Mouse (Mus musculus) frontal cortex, adult (tissue): ENCODE results near the gene Paqr4.
"Not testable (repeated sequence)": the region's sequence is repeated elsewhere in the genome, so short reads cannot be mapped to it uniquely, and the experiment has no call there.

Source experiments
- ATAC-seq: cut with Nextera tagmentation; 2 replicates; pipeline ENCODE4 v1.9.2; 2017; ENCODE audit warnings: mild to moderate bottlenecking, moderate library complexity, mixed read lengths; ENCODE audit not compliant: low TSS enrichment

Gene Paqr4

GRCm38 (mm10) chr17:23740598-23741021, at the start of gene Paqr4:
Paqr4 (minus strand) TSS chr17:23740867.
- ATAC-seq = peak; percentile 4; the same call in 1 of the 2 replicates

DNA sequence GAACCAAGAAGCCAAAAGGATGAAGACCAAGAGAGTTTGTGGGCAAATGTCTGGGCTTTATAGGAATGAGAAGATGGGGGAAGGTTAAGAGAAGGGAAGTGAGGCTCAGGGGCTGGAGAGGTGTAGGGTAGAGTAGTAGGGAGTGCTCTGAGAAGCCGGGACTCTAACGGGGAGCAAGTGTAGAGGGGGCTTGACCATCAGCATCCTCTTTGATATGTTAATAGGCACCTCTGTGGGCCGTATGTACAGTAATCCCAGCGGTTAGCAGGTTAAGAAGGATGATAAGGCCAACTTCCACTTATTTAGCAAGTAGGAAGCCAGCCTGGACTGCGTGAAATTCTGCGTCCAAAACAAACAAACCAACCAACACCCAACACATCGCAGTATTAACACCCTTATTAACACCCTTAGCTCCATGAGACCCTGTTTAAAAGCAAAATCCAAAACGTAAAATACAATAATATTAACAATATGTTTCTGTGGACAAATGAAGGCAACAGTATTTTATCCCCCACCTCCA, 49.1 kb upstream of the Paqr4 start:
- no peak for ATAC-seq

DNA sequence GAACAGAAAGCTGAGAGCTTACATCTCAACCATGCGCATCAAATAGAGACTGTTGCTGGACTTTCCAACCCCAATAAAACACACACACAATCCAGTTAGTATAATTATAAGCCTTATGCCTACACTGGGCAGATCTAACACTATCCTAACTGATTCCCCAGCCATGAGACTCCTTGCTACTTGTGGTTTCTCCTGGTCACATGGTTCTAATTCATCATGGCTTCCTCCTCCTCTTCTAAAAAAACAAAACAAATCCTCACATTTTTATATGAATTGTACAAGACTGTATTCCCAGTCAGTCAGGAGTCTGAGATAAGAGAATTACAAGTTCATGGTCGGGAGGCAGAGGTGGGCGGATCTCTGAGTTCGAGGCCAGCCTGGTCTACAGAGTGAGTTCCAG, 48.3 kb upstream of the Paqr4 start:
- no peak for ATAC-seq

DNA sequence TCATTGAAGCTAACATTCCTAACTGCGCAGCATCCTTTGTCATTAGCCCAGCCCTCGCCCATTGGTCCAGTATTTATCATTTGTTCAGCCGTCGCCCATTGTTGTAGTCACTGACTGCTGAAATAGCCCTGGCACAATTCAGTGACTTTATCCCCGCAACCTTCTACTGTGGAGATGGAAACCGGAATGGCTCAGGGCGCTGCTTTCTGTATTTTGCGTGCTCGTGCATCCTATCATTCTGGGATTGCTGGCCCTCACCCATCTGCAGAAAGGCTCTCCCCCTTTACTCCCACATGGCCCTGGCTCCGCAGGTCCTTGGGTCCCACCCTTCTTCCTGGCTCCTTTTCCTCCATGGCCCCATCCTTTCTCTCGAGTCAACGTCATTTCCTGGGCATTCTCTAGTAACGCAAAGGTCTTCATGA, 45.9 kb upstream of the Paqr4 start:
- 0 out of 2 replicates have a peak, but pooled peaks have one; percentile 34 for ATAC-seq

GRCm38 (mm10) chr17:23785561-23786471, 45.1 kb upstream of the Paqr4 start, which contains the start of gene Flywch2:
Flywch2 (minus strand) TSS chr17:23786081.
- peak; percentile 75 for ATAC-seq

DNA sequence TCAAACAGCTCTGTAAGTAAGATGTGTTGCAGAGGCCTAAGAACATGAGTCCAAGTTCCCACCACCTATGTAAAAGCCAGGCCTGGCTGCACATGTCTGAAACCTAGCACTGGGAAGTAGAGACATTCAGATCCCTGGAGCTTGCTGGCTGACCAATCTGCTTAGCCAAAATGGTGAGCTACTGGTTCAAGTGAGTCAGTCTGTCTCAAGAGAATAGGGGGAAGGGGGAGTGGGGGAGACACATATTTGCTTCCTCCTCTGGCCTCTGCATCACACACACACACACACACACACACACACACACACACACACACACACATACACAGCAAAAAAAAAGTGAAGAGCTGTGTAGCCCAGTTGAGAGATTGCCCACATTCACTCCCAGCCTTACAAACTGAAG, 42.7 kb upstream of the Paqr4 start:
- no peak for ATAC-seq

GRCm38 (mm10) chr17:23778447-23778846, 37.8 kb upstream of the Paqr4 start:
- ATAC-seq = no peak

- no peak for ATAC-seq
Observed at GRCm38 (mm10) chr17:23777141-23777540, 36.5 kb upstream of the Paqr4 start.

- no peak for ATAC-seq
Observed at GRCm38 (mm10) chr17:23776216-23776615, 35.5 kb upstream of the Paqr4 start.

GRCm38 (mm10) chr17:23774090-23774489, 33.4 kb upstream of the Paqr4 start:
- ATAC-seq = peak; percentile 63

GRCm38 (mm10) chr17:23773676-23774075, 33.0 kb upstream of the Paqr4 start:
- ATAC-seq = no peak

DNA sequence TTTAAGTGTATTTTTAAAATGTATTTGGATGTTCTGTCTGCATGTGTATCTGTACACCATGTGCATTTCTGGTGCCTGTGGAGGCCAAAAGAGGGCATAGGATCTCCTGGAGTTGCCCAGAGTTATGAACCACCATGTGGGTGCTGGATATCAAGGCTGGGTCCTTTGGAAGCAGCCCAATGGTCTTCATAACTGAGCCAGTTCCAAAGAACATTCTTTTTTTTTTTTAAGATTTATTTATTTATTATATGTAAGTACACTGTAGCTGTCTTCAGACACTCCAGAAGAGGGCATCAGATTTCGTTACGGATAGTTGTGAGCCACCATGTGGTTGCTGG, 31.5 kb upstream of the Paqr4 start:
- ATAC-seq = not testable (repeated sequence)

DNA sequence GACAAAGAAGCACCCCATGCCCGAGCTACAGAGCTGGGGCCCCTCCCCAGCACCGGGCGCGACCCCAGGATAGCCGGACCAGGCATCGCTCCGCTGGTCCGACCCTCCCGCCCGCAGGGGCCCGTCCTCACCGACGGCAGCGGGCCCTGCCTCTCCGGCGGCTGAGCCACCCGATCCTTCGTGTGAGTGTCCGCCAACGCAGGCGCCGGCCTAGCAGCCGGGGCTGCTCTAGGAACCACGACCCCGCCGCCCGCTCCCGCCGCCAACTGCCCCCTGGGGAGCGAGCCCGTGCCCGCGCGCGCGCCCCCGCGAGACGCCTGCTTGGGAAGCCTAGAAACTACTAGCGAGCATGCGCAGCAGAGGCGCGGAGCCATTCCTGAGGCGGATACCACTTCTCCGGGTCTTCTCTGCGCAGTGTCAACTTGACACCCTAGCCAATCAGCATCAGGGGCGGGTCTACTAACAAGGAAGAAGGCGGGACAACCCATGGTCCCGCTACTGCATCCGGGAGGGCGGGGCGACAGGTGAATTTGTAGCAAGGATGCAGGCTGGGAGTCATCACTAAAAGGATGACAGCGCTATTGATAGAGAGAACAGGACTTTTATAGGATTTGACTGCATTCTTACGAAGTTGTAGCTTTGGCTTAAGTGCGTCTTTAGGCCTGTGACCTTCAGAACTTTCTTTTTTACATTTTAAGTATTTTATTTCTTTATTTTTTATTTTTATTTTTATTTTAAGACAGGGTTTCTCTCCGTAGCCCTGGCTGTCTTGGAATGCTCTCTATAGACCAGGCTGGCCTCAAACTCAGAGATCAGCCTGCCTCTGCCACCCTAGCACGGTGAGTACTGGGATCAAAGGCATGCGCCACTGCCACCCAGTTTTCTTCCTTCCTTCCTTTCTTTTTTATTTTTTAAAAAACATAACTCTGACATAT, 30.9 kb upstream of the Paqr4 start, which contains the start of gene Flywch1:
Gene Flywch1 (minus strand): TSS at position 319 of the 935 bp plus-strand sequence.
- peak; percentile 97 for ATAC-seq

- ATAC-seq = peak; percentile 3; the same call in 1 of the 2 replicates
Observed at GRCm38 (mm10) chr17:23770896-23771283, 30.2 kb upstream of the Paqr4 start.

GRCm38 (mm10) chr17:23770493-23770892, 29.8 kb upstream of the Paqr4 start:
- no peak for ATAC-seq

DNA sequence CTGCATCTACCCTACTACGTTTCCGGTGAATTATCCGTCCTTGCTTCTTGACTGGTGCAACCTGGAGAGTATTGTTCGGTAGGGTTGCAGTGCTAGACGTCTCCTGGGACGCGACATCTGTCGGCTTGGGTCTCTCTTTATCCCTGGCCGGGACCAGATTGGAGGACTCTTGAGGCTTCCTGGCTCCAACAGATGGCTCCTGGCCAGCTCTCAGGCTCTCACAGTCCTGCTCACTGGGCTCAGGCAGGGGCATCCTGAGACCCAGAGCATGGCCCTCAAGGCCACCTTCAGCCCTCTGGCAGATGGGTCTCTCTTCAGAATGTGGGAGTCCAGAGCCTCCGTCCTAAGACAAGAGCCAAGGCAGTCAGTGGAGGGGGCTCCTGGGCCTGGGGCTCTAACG, 22.3 kb upstream of the Paqr4 start:
- ATAC-seq = no peak

- ATAC-seq = no peak
Observed at GRCm38 (mm10) chr17:23761155-23761554, 20.5 kb upstream of the Paqr4 start.

DNA sequence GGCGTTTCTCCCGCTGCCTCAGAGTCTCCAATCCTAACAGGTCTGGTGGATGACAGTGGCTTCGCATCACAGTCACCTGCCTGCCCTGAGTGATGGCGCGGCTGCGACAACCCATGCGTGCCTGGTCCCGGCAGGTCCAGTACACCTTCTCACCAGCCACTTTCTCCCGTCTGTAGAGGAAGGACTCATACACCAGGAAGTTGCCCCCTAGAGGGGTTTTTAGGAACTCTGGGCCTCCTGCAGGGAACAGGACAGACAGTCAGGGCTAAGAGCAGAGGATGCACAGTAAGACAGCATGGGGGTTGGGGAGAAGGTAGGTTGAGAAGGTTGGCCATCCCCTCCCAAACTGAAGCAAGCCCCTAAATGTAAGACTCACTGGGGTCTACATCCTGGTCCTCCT, 19.6 kb upstream of the Paqr4 start:
- no peak for ATAC-seq

DNA sequence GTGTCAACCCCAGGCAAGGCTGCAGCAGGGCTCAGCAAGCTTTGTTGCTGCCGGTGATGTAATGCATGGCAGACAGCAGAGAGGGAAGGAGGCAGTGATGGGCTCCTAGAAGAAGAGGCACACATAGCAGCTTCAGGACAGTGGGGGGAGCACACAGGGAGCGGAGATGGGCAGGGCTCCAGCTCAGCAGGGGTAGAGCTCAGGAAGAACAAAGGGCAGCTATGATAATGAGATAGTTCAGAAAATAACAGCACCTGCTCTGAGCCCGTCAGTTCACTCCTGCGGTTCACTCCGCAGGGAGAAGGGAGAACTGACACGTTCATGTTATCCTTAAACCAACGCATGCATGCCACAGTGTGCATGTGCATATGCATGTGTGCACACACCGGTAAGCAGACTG, 18.1 kb upstream of the Paqr4 start:
- ATAC-seq = no peak

GRCm38 (mm10) chr17:23757581-23757980, 16.9 kb upstream of the Paqr4 start:
- ATAC-seq = no peak

DNA sequence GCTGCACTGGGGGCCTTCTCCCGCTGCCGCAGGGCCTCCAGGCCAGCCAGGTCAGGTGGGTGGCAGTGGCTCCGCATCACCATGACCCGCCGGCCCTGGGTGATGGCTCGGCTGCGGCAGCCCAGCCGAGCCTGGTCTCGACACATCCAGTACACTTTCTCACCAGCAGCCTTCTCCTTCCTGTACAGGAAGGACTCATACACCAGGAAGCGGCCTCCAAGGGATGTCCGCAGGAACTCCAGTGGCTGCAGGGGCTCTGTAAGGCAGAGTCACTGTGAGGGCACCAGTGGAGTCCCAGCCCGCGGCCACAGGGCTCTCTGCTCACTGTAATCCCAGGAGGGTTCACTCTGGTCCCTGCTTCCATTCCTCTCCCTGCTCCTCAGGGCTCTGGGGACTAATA, 15.0 kb upstream of the Paqr4 start:
- no peak for ATAC-seq
